Mouse (Mus musculus): Measurements from ENCODE around the gene Tyw3. TPM values are rescaled to one million over a fixed set of nuclear protein-coding genes. Genes with fewer than 3 reads are reported as not detected.
"Not testable (repeated sequence)": the region's sequence is repeated elsewhere in the genome, so short reads cannot be mapped to it uniquely, and the experiment has no call there.

Gene Tyw3
- 2.9 TPM for polyA plus RNA-seq (2012; fragmentation: generic; extraction: Trizol)

- Histone ChIP-seq H3K4me2 (ENCODE audit: low read depth) (peak within 1 kb of the TSS; percentile 87), H3ac (ENCODE audit: control insufficient read depth, insufficient read length) (peak within 1 kb of the TSS; percentile 61), H3K36me3 (ENCODE audit: control insufficient read depth, insufficient read depth) (no peaks in the 10 kb centered on the region), H3K79me2 (ENCODE audit: control insufficient read depth, insufficient read depth) (no peaks in the 10 kb centered on the region), H3K4me3 (peak within 1 kb of the TSS; percentile 71), H3K27me3 (ENCODE audit: control insufficient read depth, insufficient read depth, insufficient read length) (no peaks in the 10 kb centered on the region)
- TF ChIP-seq CEBPB (IDR thresholded peaks at IDR 0.05; ENCODE audit: insufficient read depth, poor library complexity, severe bottlenecking) (peak; percentile 42; the same call in 1 of the 2 replicates), POLR2AphosphoS2 (IDR thresholded peaks at IDR 0.05; ENCODE audit: insufficient read length, low read depth) (peak; percentile 39), TCF3 (IDR thresholded peaks at IDR 0.05; ENCODE audit: insufficient read length, low read depth) (no peak), REST (IDR thresholded peaks at IDR 0.05; ENCODE audit: insufficient read depth, insufficient read length) (no peak), E2F4 (IDR thresholded peaks at IDR 0.05; ENCODE audit: insufficient read depth) (no peak), USF1 (IDR thresholded peaks at IDR 0.05; ENCODE audit: low read depth) (no peak), MYOG (IDR thresholded peaks at IDR 0.05; ENCODE audit: control insufficient read depth in 1 of 3, insufficient read depth in 1 of 3, insufficient read length in 2 of 3, low read depth in 2 of 3) (peak in 1 of 3 experiments; percentile 30), POLR2A (IDR thresholded peaks at IDR 0.05; ENCODE audit: insufficient read length, low read depth) (peak; percentile 44), MYOD1 (IDR thresholded peaks at IDR 0.05; ENCODE audit: control insufficient read depth in 1 of 3, insufficient read length in 2 of 3, low read depth in 2 of 3) (peak in 1 of 3 experiments; percentile 26), MAX (IDR thresholded peaks at IDR 0.05; ENCODE audit: low read depth) (no peak), TCF12 (IDR thresholded peaks at IDR 0.05; ENCODE audit: insufficient read depth, poor library complexity, severe bottlenecking) (no peak), SRF (IDR thresholded peaks at IDR 0.05; ENCODE audit: control insufficient read depth, insufficient read length, low read depth) (no peak)
These were observed at the start of gene Tyw3 for GRCm38 (mm10) chr3:154596934-154597554. Gene Tyw3 (minus strand): TSS chr3:154597104.

DNA sequence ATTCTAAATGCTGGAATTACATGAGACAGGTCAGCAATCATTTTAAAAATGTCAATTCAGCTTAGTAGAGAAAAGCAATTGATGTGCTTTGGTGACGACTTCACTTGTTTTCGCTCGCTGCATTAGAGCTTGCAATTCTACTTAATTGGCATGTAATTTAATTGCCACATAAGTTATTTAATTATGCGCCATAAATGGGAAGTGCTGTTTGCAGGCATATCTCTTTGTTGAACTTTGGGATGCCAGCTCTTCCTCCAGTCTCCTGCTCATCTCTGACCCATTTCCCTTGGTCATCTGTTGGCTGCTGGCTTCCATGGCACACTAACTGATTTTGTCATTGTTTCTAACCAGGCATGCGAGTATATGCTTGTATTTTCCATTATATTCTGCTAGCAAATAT is 36.2 kb upstream of the Tyw3 start:
- H3K79me2 ChIP-seq (ENCODE audit: control insufficient read depth, insufficient read depth) = no peaks in the 10 kb centered on the region
- H3K36me3 ChIP-seq (ENCODE audit: control insufficient read depth, insufficient read depth) = no peaks in the 10 kb centered on the region
- H3ac ChIP-seq (ENCODE audit: control insufficient read depth, insufficient read length) = no peak overlapping the region
- no peak for TF ChIP-seq USF1 (IDR thresholded peaks at IDR 0.05; ENCODE audit: low read depth)
- no peak for TF ChIP-seq SRF (IDR thresholded peaks at IDR 0.05; ENCODE audit: control insufficient read depth, insufficient read length, low read depth)
- no peak for TF ChIP-seq POLR2A (IDR thresholded peaks at IDR 0.05; ENCODE audit: insufficient read length, low read depth)
- no peak for TF ChIP-seq CEBPB (IDR thresholded peaks at IDR 0.05; ENCODE audit: insufficient read depth, poor library complexity, severe bottlenecking)
- no peak for TF ChIP-seq POLR2AphosphoS2 (IDR thresholded peaks at IDR 0.05; ENCODE audit: insufficient read length, low read depth)
- no peak overlapping the region for H3K4me3 ChIP-seq
- no peaks in the 10 kb centered on the region for H3K27me3 ChIP-seq (ENCODE audit: control insufficient read depth, insufficient read depth, insufficient read length)
- H3K4me2 ChIP-seq (ENCODE audit: low read depth) = no peak overlapping the region

- H3K79me2 ChIP-seq (ENCODE audit: control insufficient read depth, insufficient read depth); H3K4me3 ChIP-seq; H3K36me3 ChIP-seq (ENCODE audit: control insufficient read depth, insufficient read depth); H3K4me2 ChIP-seq (ENCODE audit: low read depth); H3K27me3 ChIP-seq (ENCODE audit: control insufficient read depth, insufficient read depth, insufficient read length); H3ac ChIP-seq (ENCODE audit: control insufficient read depth, insufficient read length): not testable (repeated sequence)
These were observed 34.4 kb upstream of the Tyw3 start for GRCm38 (mm10) chr3:154631281-154631680.

GRCm38 (mm10) chr3:154628284-154628683 is 31.4 kb upstream of the Tyw3 start:
- H3K79me2 ChIP-seq (ENCODE audit: control insufficient read depth, insufficient read depth) = no peaks in the 10 kb centered on the region

GRCm38 (mm10) chr3:154616106-154616505 is 19.2 kb upstream of the Tyw3 start:
- no peaks in the 10 kb centered on the region for H3K27me3 ChIP-seq (ENCODE audit: control insufficient read depth, insufficient read depth, insufficient read length)
- H3ac ChIP-seq (ENCODE audit: control insufficient read depth, insufficient read length) = no peak overlapping the region
- no peak overlapping the region for H3K4me3 ChIP-seq
- peaks cover 7% of the 10 kb centered on the region for H3K36me3 ChIP-seq (ENCODE audit: control insufficient read depth, insufficient read depth)
- no peak overlapping the region for H3K4me2 ChIP-seq (ENCODE audit: low read depth)
- no peak for TF ChIP-seq MAX (IDR thresholded peaks at IDR 0.05; ENCODE audit: low read depth)
- no peak for TF ChIP-seq POLR2A (IDR thresholded peaks at IDR 0.05; ENCODE audit: insufficient read length, low read depth)
- no peak for TF ChIP-seq POLR2AphosphoS2 (IDR thresholded peaks at IDR 0.05; ENCODE audit: insufficient read length, low read depth)
- no peak for TF ChIP-seq MYOG (IDR thresholded peaks at IDR 0.05; ENCODE audit: control insufficient read depth in 1 of 3, insufficient read depth in 1 of 3, insufficient read length in 2 of 3, low read depth in 2 of 3)
- TF ChIP-seq CEBPB (IDR thresholded peaks at IDR 0.05; ENCODE audit: insufficient read depth, poor library complexity, severe bottlenecking) = no peak
- TF ChIP-seq USF1 (IDR thresholded peaks at IDR 0.05; ENCODE audit: low read depth) = no peak
- no peaks in the 10 kb centered on the region for H3K79me2 ChIP-seq (ENCODE audit: control insufficient read depth, insufficient read depth)

More at GRCm38 (mm10) chr3:154628284-154628683, 31.4 kb upstream of the Tyw3 start:
- H3K27me3 ChIP-seq (ENCODE audit: control insufficient read depth, insufficient read depth, insufficient read length) = no peaks in the 10 kb centered on the region
- H3ac ChIP-seq (ENCODE audit: control insufficient read depth, insufficient read length) = no peak overlapping the region
- H3K4me2 ChIP-seq (ENCODE audit: low read depth) = no peak overlapping the region
- no peaks in the 10 kb centered on the region for H3K36me3 ChIP-seq (ENCODE audit: control insufficient read depth, insufficient read depth)
- TF ChIP-seq SRF (IDR thresholded peaks at IDR 0.05; ENCODE audit: control insufficient read depth, insufficient read length, low read depth) (no peak), USF1 (IDR thresholded peaks at IDR 0.05; ENCODE audit: low read depth) (no peak), MYOD1 (IDR thresholded peaks at IDR 0.05; ENCODE audit: control insufficient read depth in 1 of 3, insufficient read length in 2 of 3, low read depth in 2 of 3) (no peak), POLR2AphosphoS2 (IDR thresholded peaks at IDR 0.05; ENCODE audit: insufficient read length, low read depth) (no peak), POLR2A (IDR thresholded peaks at IDR 0.05; ENCODE audit: insufficient read length, low read depth) (no peak), E2F4 (IDR thresholded peaks at IDR 0.05; ENCODE audit: insufficient read depth) (no peak), MAX (IDR thresholded peaks at IDR 0.05; ENCODE audit: low read depth) (no peak), TCF3 (IDR thresholded peaks at IDR 0.05; ENCODE audit: insufficient read length, low read depth) (no peak), REST (IDR thresholded peaks at IDR 0.05; ENCODE audit: insufficient read depth, insufficient read length) (no peak), TCF12 (IDR thresholded peaks at IDR 0.05; ENCODE audit: insufficient read depth, poor library complexity, severe bottlenecking) (no peak)
- no peak overlapping the region for H3K4me3 ChIP-seq

All from myocyte (in vitro differentiated cells).